Mouse (Mus musculus): ENCODE measurements at regions not wholly inside any gene's neighbourhood (a gene's known extent, or its start where the extent isn't known, plus 50 kb on each side); places are given as distances from the start of the nearest gene placed in this dataset.

- H3K27ac ChIP-seq (ENCODE audit: low read length) = no peak overlapping the region
- H3K27me3 ChIP-seq (replicated peaks; ENCODE audit: control insufficient read depth, insufficient read depth, low read length) = no peaks in the 10 kb centered on the region; the same call in 1 of the 2 replicates
- no peaks in the 10 kb centered on the region for H3K9me3 ChIP-seq (ENCODE audit: control insufficient read depth, low read length)
- H3K4me3 ChIP-seq (replicated peaks; ENCODE audit: low read length) = no peak overlapping the region
- ATAC-seq = peak; percentile 19; the same call in 1 of the 2 replicates
- WGBS = 36% methylated on average over 3 of the region's 3 CpGs
- no peaks in the 10 kb centered on the region for H3K36me3 ChIP-seq (ENCODE audit: control insufficient read depth, insufficient read depth)
- peaks cover 22% of the 10 kb centered on the region for H3K4me1 ChIP-seq (replicated peaks; ENCODE audit: control insufficient read depth, insufficient read depth, low read length)
- no peak overlapping the region for H3K9ac ChIP-seq (replicated peaks; ENCODE audit: low read depth, low read length)
- H3K4me2 ChIP-seq (ENCODE audit: low read length) = no peak overlapping the region
These were observed 72.8 kb upstream of the Rgma start for GRCm38 (mm10) chr7:73302501-73302900.

- H3K9me3 ChIP-seq (ENCODE audit: control insufficient read depth, low read length) = no peaks in the 10 kb centered on the region
- peak; percentile 43 for ATAC-seq
- H3K9ac ChIP-seq (replicated peaks; ENCODE audit: low read depth, low read length) = no peak overlapping the region
- 0 out of 2 replicates have a peak overlapping the region, but pooled peaks have one; percentile 16 for H3K27ac ChIP-seq (ENCODE audit: low read length)
- 10% methylated on average over 9 of the region's 9 CpGs for WGBS
- no peaks in the 10 kb centered on the region; the same call in 1 of the 2 replicates for H3K27me3 ChIP-seq (replicated peaks; ENCODE audit: control insufficient read depth, insufficient read depth, low read length)
- H3K4me1 ChIP-seq (replicated peaks; ENCODE audit: control insufficient read depth, insufficient read depth, low read length) = peaks cover 22% of the 10 kb centered on the region
- no peak overlapping the region for H3K4me2 ChIP-seq (ENCODE audit: low read length)
- H3K36me3 ChIP-seq (ENCODE audit: control insufficient read depth, insufficient read depth) = no peaks in the 10 kb centered on the region
- H3K4me3 ChIP-seq (replicated peaks; ENCODE audit: low read length) = no peak overlapping the region
These were observed 71.5 kb upstream of the Rgma start for GRCm38 (mm10) chr7:73303818-73304217.

DNA sequence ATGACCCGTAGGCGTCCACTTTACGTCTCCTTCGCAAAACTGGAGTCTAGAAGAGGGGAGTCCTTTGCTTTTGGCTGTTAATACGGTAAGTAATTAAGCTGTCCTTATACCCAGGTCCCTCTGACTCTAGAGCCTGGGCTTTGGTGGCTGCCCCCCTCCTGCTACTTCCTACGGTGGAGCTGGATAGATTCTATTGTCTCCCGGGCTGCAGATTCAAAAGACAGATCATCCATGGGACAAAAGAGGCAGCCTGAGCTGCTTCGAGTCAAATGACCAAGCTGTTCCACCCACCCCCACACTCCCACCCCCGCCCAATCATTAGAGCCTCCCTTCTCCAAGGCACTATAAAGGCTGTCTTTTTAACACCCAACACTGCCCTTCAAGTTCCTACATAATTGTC is 70.5 kb upstream of the Rgma start:
- Histone ChIP-seq H3K4me1 (replicated peaks; ENCODE audit: control insufficient read depth, insufficient read depth, low read length) (peaks cover 22% of the 10 kb centered on the region), H3K36me3 (ENCODE audit: control insufficient read depth, insufficient read depth) (no peaks in the 10 kb centered on the region), H3K9ac (replicated peaks; ENCODE audit: low read depth, low read length) (no peak overlapping the region), H3K9me3 (ENCODE audit: control insufficient read depth, low read length) (no peaks in the 10 kb centered on the region), H3K27ac (ENCODE audit: low read length) (no peak overlapping the region), H3K27me3 (replicated peaks; ENCODE audit: control insufficient read depth, insufficient read depth, low read length) (no peaks in the 10 kb centered on the region; the same call in 1 of the 2 replicates), H3K4me2 (ENCODE audit: low read length) (no peak overlapping the region), H3K4me3 (replicated peaks; ENCODE audit: low read length) (no peak overlapping the region)
- WGBS = 3% methylated on average over 9 of the region's 9 CpGs
- peak; percentile 21; the same call in 1 of the 2 replicates for ATAC-seq

GRCm38 (mm10) chr7:73305286-73305975 is 69.9 kb upstream of the Rgma start:
- no peaks in the 10 kb centered on the region for H3K9me3 ChIP-seq (ENCODE audit: control insufficient read depth, low read length)
- H3K27ac ChIP-seq (ENCODE audit: low read length) = no peak overlapping the region
- H3K9ac ChIP-seq (replicated peaks; ENCODE audit: low read depth, low read length) = no peak overlapping the region
- ATAC-seq = no peak
- 15% methylated on average over 14 of the region's 14 CpGs for WGBS
- H3K4me3 ChIP-seq (replicated peaks; ENCODE audit: low read length) = no peak overlapping the region
- no peaks in the 10 kb centered on the region; the same call in 1 of the 2 replicates for H3K27me3 ChIP-seq (replicated peaks; ENCODE audit: control insufficient read depth, insufficient read depth, low read length)
- H3K4me2 ChIP-seq (ENCODE audit: low read length) = no peak overlapping the region
- H3K36me3 ChIP-seq (ENCODE audit: control insufficient read depth, insufficient read depth) = no peaks in the 10 kb centered on the region
- peaks cover 22% of the 10 kb centered on the region for H3K4me1 ChIP-seq (replicated peaks; ENCODE audit: control insufficient read depth, insufficient read depth, low read length)

- no peak overlapping the region for H3K4me3 ChIP-seq (replicated peaks; ENCODE audit: low read length)
- no peak overlapping the region for H3K27ac ChIP-seq (ENCODE audit: low read length)
- peaks cover 22% of the 10 kb centered on the region for H3K4me1 ChIP-seq (replicated peaks; ENCODE audit: control insufficient read depth, insufficient read depth, low read length)
- no peaks in the 10 kb centered on the region for H3K9me3 ChIP-seq (ENCODE audit: control insufficient read depth, low read length)
- H3K9ac ChIP-seq (replicated peaks; ENCODE audit: low read depth, low read length) = no peak overlapping the region
- 42% methylated on average over 6 of the region's 6 CpGs for WGBS
- no peak for ATAC-seq
- no peaks in the 10 kb centered on the region for H3K36me3 ChIP-seq (ENCODE audit: control insufficient read depth, insufficient read depth)
- H3K4me2 ChIP-seq (ENCODE audit: low read length) = no peak overlapping the region
- no peaks in the 10 kb centered on the region; the same call in 1 of the 2 replicates for H3K27me3 ChIP-seq (replicated peaks; ENCODE audit: control insufficient read depth, insufficient read depth, low read length)
These were observed 69.0 kb upstream of the Rgma start for GRCm38 (mm10) chr7:73306296-73306695.

DNA sequence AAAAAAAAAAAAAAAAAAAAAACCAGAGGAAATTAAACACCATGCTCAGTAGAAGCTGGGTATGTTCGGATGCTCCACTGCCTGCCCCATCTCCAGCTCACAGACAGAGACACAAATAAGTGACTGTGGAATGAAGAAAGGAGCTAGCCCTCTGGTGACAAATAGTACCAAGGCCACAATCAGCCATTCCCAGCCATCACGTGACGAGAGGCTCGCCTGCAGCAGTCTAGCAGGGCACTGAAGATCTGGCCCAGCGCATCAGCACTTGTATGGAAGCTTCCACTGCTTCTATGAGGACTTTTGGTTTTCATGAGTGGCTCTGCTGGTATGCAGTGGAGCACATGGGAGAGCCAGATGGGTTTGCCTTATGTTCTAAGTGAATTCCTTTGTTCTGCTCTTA is 68.6 kb upstream of the Rgma start:
- Histone ChIP-seq H3K4me2 (ENCODE audit: low read length) (no peak overlapping the region), H3K4me1 (replicated peaks; ENCODE audit: control insufficient read depth, insufficient read depth, low read length) (peaks cover 22% of the 10 kb centered on the region), H3K36me3 (ENCODE audit: control insufficient read depth, insufficient read depth) (no peaks in the 10 kb centered on the region), H3K4me3 (replicated peaks; ENCODE audit: low read length) (no peak overlapping the region), H3K27ac (ENCODE audit: low read length) (no peak overlapping the region), H3K9me3 (ENCODE audit: control insufficient read depth, low read length) (no peaks in the 10 kb centered on the region), H3K9ac (replicated peaks; ENCODE audit: low read depth, low read length) (no peak overlapping the region), H3K27me3 (replicated peaks; ENCODE audit: control insufficient read depth, insufficient read depth, low read length) (no peaks in the 10 kb centered on the region; the same call in 1 of the 2 replicates)
- no peak for ATAC-seq
- WGBS = 53% methylated on average over 5 of the region's 5 CpGs

GRCm38 (mm10) chr7:73307586-73308490 is 67.5 kb upstream of the Rgma start:
- ATAC-seq = no peak
- Histone ChIP-seq H3K4me3 (replicated peaks; ENCODE audit: low read length) (no peak overlapping the region), H3K4me2 (ENCODE audit: low read length) (no peak overlapping the region), H3K4me1 (replicated peaks; ENCODE audit: control insufficient read depth, insufficient read depth, low read length) (peaks cover 22% of the 10 kb centered on the region), H3K9ac (replicated peaks; ENCODE audit: low read depth, low read length) (no peak overlapping the region), H3K27me3 (replicated peaks; ENCODE audit: control insufficient read depth, insufficient read depth, low read length) (no peaks in the 10 kb centered on the region; the same call in 1 of the 2 replicates), H3K9me3 (ENCODE audit: control insufficient read depth, low read length) (no peaks in the 10 kb centered on the region), H3K27ac (ENCODE audit: low read length) (no peak overlapping the region), H3K36me3 (ENCODE audit: control insufficient read depth, insufficient read depth) (no peaks in the 10 kb centered on the region)
- WGBS = 43% methylated on average over 13 of the region's 13 CpGs

DNA sequence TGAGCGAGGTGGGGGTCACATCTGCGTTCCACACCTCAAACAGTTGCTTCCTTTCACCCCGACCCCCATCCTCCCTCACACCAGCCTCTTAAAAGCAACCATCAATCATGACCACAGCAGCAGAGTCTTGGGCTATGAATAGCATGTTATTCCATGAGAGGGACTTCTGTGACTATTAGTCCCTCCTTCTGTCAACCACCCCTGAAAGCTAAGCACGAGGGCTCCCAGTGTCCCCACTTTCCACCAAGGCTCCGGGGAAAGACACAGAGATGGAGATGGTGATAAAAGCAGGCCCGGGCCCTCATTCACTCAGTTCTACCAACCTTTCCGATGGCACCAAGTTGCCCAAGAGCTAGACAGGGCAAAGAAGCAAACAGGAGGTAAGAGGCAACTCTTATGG is 66.3 kb upstream of the Rgma start:
- H3K4me1 ChIP-seq (replicated peaks; ENCODE audit: control insufficient read depth, insufficient read depth, low read length) = peaks cover 19% of the 10 kb centered on the region
- H3K27me3 ChIP-seq (replicated peaks; ENCODE audit: control insufficient read depth, insufficient read depth, low read length) = no peaks in the 10 kb centered on the region; the same call in 1 of the 2 replicates
- H3K9me3 ChIP-seq (ENCODE audit: control insufficient read depth, low read length) = no peaks in the 10 kb centered on the region
- H3K36me3 ChIP-seq (ENCODE audit: control insufficient read depth, insufficient read depth) = no peaks in the 10 kb centered on the region
- H3K27ac ChIP-seq (ENCODE audit: low read length) = no peak overlapping the region
- 91% methylated on average over 7 of the region's 7 CpGs for WGBS
- no peak overlapping the region for H3K4me2 ChIP-seq (ENCODE audit: low read length)
- ATAC-seq = no peak
- no peak overlapping the region for H3K9ac ChIP-seq (replicated peaks; ENCODE audit: low read depth, low read length)
- H3K4me3 ChIP-seq (replicated peaks; ENCODE audit: low read length) = no peak overlapping the region

GRCm38 (mm10) chr7:73310056-73310455 is 65.3 kb upstream of the Rgma start:
- H3K9me3 ChIP-seq (ENCODE audit: control insufficient read depth, low read length) = no peaks in the 10 kb centered on the region
- H3K4me1 ChIP-seq (replicated peaks; ENCODE audit: control insufficient read depth, insufficient read depth, low read length) = peaks cover 13% of the 10 kb centered on the region
- no peak overlapping the region for H3K27ac ChIP-seq (ENCODE audit: low read length)
- ATAC-seq = no peak
- H3K27me3 ChIP-seq (replicated peaks; ENCODE audit: control insufficient read depth, insufficient read depth, low read length) = no peaks in the 10 kb centered on the region; the same call in 1 of the 2 replicates
- H3K4me2 ChIP-seq (ENCODE audit: low read length) = no peak overlapping the region
- WGBS = 93% methylated on average over 10 of the region's 10 CpGs
- H3K36me3 ChIP-seq (ENCODE audit: control insufficient read depth, insufficient read depth) = no peaks in the 10 kb centered on the region
- H3K4me3 ChIP-seq (replicated peaks; ENCODE audit: low read length) = no peak overlapping the region
- no peak overlapping the region for H3K9ac ChIP-seq (replicated peaks; ENCODE audit: low read depth, low read length)

Data from forebrain, embryonic 16.5 days (tissue).